Mouse (Mus musculus) liver, adult 2 months (tissue): ENCODE results near the gene Pde8b.

Source experiments
- CTCF ChIP-seq: fragments of 200-500 bp; IDR thresholded peaks from 2 replicates; pipeline ENCODE4 v1.5.1; 2011; ENCODE audit warnings: low read depth, low read length, control low read depth
- POLR2A ChIP-seq: fragments of 200-500 bp; IDR thresholded peaks from 2 replicates; pipeline ENCODE4 v1.6.1; 2011; ENCODE audit warnings: low read length, control low read depth; ENCODE audit not compliant: insufficient read depth; ENCODE audit errors: extremely low read depth

DNA sequence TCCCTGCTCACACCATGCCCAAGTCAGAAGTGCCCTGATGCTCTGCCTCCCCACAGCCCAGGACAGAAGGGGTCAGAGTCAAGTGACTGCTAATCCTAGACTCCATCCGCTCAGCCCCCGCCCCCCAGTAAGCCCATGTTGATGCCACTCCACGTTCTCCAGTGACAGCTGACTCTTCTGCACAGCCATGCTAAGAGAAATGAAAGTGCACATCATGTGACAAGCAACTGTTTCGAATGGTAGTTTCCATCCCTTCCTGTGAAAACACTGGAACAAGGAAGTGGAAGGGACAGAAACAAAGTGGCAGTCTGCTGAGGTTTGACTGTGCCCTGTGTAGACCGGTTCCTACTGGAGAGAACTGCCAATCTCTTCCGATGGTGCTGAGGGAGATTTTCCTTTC is 217.2 kb downstream of the Pde8b start:
- no peak for TF ChIP-seq CTCF
- TF ChIP-seq POLR2A: no peak
